Mouse (Mus musculus) liver, embryonic 16.5 days (tissue): ENCODE measurements around the gene Pik3r5. TPM values are rescaled to one million over a fixed set of nuclear protein-coding genes. Genes with fewer than 3 reads are reported as not detected.

Experiments
- ATAC-seq: fragments of 200-750 bp; cut with Nextera tagmentation; 2 replicates; pipeline ENCODE4 v1.8.0; 2017; ENCODE audit warnings: low read depth, mild to moderate bottlenecking, moderate number of reproducible peaks, moderate library complexity
- H3K27ac ChIP-seq: fragments of 300-500 bp; sonication (generic); 2 replicates; pipeline ENCODE4 v1.5.1; 2014; ENCODE audit warnings: mild to moderate bottlenecking, low read length
- H3K27me3 ChIP-seq: fragments of 300-500 bp; sonication (generic); 2 replicates; pipeline ENCODE4 v1.6.1; 2014; ENCODE audit warnings: low read depth, low read length, mixed read lengths; ENCODE audit not compliant: control insufficient read depth, insufficient read depth
- H3K36me3 ChIP-seq: fragments of 300-500 bp; sonication (generic); 2 replicates; pipeline ENCODE4 v1.6.1; 2014; ENCODE audit warnings: mild to moderate bottlenecking; ENCODE audit not compliant: control insufficient read depth, insufficient read depth
- H3K4me1 ChIP-seq: fragments of 300-500 bp; sonication (generic); 2 replicates; pipeline ENCODE4 v1.6.1; 2014; ENCODE audit warnings: low read depth, low read length, mixed read lengths; ENCODE audit not compliant: control insufficient read depth
- H3K4me2 ChIP-seq: fragments of 300-500 bp; sonication (generic); 2 replicates; pipeline ENCODE4 v1.6.1; 2014; ENCODE audit warnings: low read depth, low read length, mixed read lengths
- H3K4me3 ChIP-seq: fragments of 300-500 bp; sonication (generic); 2 replicates; pipeline ENCODE4 v1.5.1; 2014; ENCODE audit warnings: low read depth, mild to moderate bottlenecking, low read length
- H3K9ac ChIP-seq: fragments of 300-500 bp; sonication (generic); 2 replicates; pipeline ENCODE4 v1.6.1; 2014; ENCODE audit warnings: low read depth, low read length
- H3K9me3 ChIP-seq: fragments of 300-500 bp; sonication (generic); replicated peaks from 2 replicates; pipeline ENCODE4 v1.6.1; 2016; ENCODE audit warnings: low read length; ENCODE audit not compliant: control insufficient read depth
- WGBS: fragments of 180-500 bp; shearing (Covaris S2); extraction: QIAGEN DNeasy Blood & Tissue Kit; methylation state at CpG from one replicate; pipeline ENCODE4 v1.1.7; 2014; ENCODE audit not compliant: insufficient replicate concordance; 5-methylcytosine and 5-hydroxymethylcytosine counted together
- polyA plus RNA-seq: library from polyadenylated mRNA; unstranded; fragments of >200 nt; fragmentation: Nextera tagmentation; extraction: Ambion mirVana; gene quantifications from 2 replicates; pipeline ENCODE4 v1.2.1, GENCODE M21; 2015

The Pik3r5 gene
- polyA plus RNA-seq, 1 experiment from 2014 or later: 0.65 TPM

DNA sequence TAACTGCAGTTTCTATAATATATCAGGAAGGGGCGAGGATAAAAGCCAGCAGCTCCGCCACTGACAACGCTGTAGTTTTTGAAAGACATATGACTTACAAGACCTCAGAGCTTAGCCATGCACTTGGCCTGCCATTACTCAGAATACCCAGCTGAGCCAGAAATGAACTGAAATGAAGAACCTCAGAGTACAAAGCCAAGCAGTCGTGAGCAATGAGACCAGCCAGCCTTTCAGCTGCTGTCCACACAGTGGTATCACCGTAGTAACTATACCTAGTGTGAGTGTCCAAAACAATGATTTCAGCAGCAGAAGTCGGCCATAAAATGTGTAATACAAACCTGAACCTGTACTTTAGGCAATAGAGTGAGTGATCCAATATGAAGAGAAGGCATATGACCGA, 35.5 kb downstream of the Pik3r5 start:
- no peak overlapping the region for H3K4me2 ChIP-seq
- ATAC-seq: no peak
- no peaks in the 10 kb centered on the region for H3K36me3 ChIP-seq
- no peaks in the 10 kb centered on the region for H3K4me1 ChIP-seq
- no peaks in the 10 kb centered on the region for H3K9me3 ChIP-seq
- H3K27ac ChIP-seq: no peak overlapping the region
- H3K4me3 ChIP-seq: no peak overlapping the region
- H3K27me3 ChIP-seq: no peaks in the 10 kb centered on the region
- no peak overlapping the region for H3K9ac ChIP-seq
- 66% methylated on average over 7 of the region's 7 CpGs for WGBS

DNA sequence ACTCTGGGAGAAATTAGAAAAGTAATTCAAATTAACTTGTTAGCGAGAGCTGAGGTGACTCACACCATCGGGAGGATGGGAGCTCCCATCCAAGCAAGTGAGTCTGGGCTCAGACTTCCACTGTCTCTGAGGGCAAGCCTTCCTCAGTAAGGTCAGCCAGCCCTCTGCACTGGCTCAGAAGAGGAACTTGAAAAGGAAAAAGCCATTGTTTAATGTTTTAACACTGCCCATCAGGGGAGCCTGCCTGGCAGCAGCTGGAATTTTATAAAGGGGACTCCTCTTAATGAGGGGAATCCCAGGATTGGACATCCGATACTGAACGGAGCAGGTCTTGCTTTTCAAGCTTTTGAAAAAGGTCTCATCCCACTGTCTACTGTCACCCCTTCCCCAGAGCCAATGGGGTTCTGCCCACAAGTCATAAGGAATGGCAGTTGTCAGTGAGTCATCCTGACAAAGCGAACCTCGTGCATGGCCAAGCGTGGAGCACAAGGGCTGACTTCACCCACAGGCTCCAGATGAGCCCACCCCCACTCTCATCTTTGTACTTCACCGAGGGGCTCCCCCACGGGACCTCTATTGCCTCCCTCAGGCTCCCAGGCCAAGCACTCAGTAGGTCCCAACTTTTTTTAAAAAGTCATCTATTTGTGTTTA, 36.2 kb downstream of the Pik3r5 start:
- Histone ChIP-seq H3K4me3 (no peak overlapping the region), H3K4me2 (no peak overlapping the region), H3K4me1 (no peaks in the 10 kb centered on the region), H3K27ac (no peak overlapping the region), H3K9me3 (no peaks in the 10 kb centered on the region), H3K27me3 (no peaks in the 10 kb centered on the region), H3K9ac (no peak overlapping the region), H3K36me3 (no peaks in the 10 kb centered on the region)
- ATAC-seq: no peak
- WGBS: 45% methylated on average over 9 of the region's 9 CpGs

DNA sequence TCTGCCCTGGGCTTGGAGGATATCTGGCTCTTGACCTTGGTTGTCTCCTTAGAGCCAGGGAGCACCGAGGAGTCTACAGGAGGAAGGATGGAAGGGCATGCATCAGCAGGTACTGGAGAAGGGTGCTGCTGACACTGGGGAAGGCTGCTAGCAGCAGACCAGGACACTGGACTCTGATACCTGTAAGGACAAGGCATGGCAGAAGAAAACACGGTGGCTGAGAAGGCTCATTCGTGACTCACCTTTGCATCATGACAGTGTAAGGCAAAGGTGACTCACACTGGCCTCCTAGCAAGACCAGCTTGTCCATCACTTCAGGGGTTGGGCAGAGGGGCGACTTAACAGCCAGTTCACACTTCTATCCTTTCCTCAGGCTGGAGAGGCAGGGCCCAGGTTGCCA, 37.0 kb downstream of the Pik3r5 start:
- H3K27ac ChIP-seq: no peak overlapping the region
- H3K27me3 ChIP-seq: no peaks in the 10 kb centered on the region
- ATAC-seq: no peak
- H3K9ac ChIP-seq: no peak overlapping the region
- no peaks in the 10 kb centered on the region for H3K36me3 ChIP-seq
- no peak overlapping the region for H3K4me2 ChIP-seq
- H3K4me3 ChIP-seq: no peak overlapping the region
- no peaks in the 10 kb centered on the region for H3K4me1 ChIP-seq
- 66% methylated on average over 4 of the region's 4 CpGs for WGBS
- no peaks in the 10 kb centered on the region for H3K9me3 ChIP-seq

DNA sequence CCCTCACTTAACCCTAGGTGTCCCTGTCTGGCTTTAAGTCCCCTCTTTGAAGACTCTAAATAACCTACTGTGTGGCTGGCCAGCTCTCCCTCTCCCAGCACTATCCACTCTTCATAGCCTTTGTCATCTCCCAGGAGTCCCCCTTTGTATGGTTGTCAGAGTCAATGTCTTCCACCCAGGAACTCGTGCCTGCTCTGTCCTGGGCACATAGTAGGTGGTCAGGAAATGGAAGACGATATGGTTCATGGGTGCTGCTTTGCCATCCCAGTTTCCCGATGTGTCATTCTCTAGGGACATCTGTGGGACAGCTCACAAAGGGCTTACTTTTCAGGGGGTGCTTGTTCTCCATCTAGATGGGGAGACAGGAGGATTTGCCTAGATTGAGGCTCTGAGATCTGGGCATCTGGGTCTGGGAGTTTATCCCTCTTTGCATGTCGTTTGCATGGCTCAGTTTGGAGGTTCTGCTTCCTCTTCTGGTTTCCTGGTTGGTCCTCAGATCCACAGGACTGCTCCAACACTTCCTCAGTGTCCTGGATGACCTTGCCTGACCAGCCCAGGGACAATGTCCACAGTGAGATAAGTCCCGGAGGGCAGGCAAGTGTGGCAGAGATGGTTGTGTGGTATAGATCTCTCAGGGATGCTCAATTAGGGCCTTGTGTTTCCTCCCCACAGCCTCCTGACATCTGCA, 40.4 kb downstream of the Pik3r5 start:
- Histone ChIP-seq H3K4me2 (no peak overlapping the region), H3K36me3 (no peaks in the 10 kb centered on the region), H3K27me3 (no peaks in the 10 kb centered on the region), H3K4me3 (no peak overlapping the region), H3K27ac (no peak overlapping the region), H3K9ac (no peak overlapping the region), H3K4me1 (no peaks in the 10 kb centered on the region), H3K9me3 (no peaks in the 10 kb centered on the region)
- 48% methylated on average over 5 of the region's 5 CpGs for WGBS
- no peak for ATAC-seq

DNA sequence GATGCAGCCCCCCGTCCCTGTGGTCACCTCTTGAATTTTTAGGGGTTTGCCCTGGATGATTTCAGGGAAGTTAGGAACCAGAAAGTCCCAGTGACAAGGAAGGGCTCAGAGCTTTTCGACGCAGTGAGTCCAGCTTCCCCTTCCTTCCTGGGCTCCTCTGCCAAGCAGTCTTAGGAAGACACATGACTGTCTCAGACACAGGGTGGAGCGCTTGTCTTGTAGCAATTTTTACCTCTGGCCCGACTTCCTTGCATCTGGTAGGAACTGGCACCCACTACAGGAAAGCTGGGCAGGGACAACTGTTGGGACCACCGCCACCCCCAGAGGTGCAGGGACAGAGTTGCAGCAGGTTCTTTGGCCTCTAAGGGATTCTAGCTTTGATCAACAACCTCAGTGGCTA, 42.7 kb downstream of the Pik3r5 start:
- no peak overlapping the region for H3K4me2 ChIP-seq
- no peak for ATAC-seq
- no peak overlapping the region for H3K27ac ChIP-seq

DNA sequence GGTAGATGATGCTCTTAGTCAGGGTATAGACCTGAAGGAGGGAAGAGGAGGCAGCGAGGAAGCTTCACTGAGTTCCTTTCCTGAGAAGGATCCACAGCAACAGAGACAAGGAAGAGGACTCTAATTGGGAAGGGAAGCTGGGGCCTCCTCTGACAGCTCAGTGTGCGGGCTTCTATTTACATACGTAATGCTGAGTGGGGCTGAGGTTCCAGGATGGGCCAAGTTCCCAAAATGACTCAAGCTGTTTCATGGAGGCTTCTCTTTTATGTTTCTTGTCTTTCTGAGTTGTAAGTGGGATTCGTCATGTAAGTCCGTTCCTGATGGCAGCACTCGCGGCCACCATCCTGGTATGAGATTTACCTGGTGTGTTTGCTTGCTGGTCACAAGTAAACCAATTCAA, 43.8 kb downstream of the Pik3r5 start:
- no peaks in the 10 kb centered on the region for H3K9me3 ChIP-seq
- no peak overlapping the region for H3K9ac ChIP-seq
- H3K4me1 ChIP-seq: no peaks in the 10 kb centered on the region
- no peak overlapping the region for H3K27ac ChIP-seq
- no peak for ATAC-seq
- 68% methylated on average over 7 of the region's 7 CpGs for WGBS
- no peaks in the 10 kb centered on the region for H3K36me3 ChIP-seq
- no peaks in the 10 kb centered on the region for H3K27me3 ChIP-seq
- no peak overlapping the region for H3K4me3 ChIP-seq
- no peak overlapping the region for H3K4me2 ChIP-seq

More for the DNA sequence above, 42.7 kb downstream of the Pik3r5 start:
- Histone ChIP-seq H3K27me3 (no peaks in the 10 kb centered on the region), H3K9ac (no peak overlapping the region), H3K4me1 (no peaks in the 10 kb centered on the region), H3K36me3 (no peaks in the 10 kb centered on the region), H3K4me3 (no peak overlapping the region), H3K9me3 (no peaks in the 10 kb centered on the region)
- WGBS: 49% methylated on average over 6 of the region's 6 CpGs

DNA sequence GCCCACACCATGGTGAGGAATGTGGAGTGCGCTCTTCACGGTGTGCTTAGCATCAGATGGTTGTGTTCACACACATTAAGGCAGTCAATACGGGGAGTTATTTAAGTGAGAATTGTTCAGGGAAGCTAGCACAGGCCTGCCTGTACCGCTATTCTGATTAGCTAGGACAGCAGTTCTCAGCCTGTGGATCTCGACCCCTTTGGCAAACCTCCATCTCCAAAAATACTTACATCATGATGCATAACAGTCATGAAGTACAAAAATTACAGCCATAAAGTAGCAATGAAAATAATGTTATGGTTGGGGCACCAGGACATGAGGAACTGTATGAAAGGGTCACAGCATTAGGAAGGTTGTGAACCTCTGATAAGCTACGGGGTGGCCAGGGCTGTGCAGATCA, 45.7 kb downstream of the Pik3r5 start:
- H3K4me1 ChIP-seq: no peaks in the 10 kb centered on the region
- no peak overlapping the region for H3K27ac ChIP-seq
- no peaks in the 10 kb centered on the region for H3K9me3 ChIP-seq
- no peak overlapping the region for H3K9ac ChIP-seq
- 60% methylated on average over 6 of the region's 6 CpGs for WGBS
- H3K4me2 ChIP-seq: no peak overlapping the region
- H3K4me3 ChIP-seq: no peak overlapping the region
- H3K36me3 ChIP-seq: no peaks in the 10 kb centered on the region
- H3K27me3 ChIP-seq: no peaks in the 10 kb centered on the region
- ATAC-seq: no peak

DNA sequence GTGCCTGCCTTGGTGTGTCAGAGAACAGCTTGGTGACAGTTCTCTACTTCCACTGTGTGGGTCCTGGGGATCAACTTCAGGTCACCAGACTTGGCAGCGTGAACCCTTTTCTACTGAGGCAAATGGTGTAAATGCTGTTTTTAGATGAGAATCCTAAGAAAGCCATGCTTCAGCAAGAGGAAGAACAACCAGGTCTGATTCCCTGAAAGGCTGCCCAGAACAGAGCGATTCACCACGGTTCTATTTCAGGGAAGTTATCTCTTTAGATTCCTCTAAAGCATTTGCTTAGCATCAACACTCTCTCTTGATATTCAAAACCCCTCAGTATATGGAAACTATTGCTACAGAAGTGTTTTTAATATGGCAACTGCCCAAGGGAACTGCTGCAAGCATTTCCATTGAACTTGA, 46.7 kb downstream of the Pik3r5 start:
- H3K9me3 ChIP-seq: no peaks in the 10 kb centered on the region
- H3K27me3 ChIP-seq: no peaks in the 10 kb centered on the region
- no peaks in the 10 kb centered on the region for H3K4me1 ChIP-seq
- no peak overlapping the region for H3K27ac ChIP-seq
- H3K4me3 ChIP-seq: no peak overlapping the region
- H3K36me3 ChIP-seq: no peaks in the 10 kb centered on the region
- no peak overlapping the region for H3K4me2 ChIP-seq
- H3K9ac ChIP-seq: no peak overlapping the region
- 70% methylated on average over 3 of the region's 3 CpGs for WGBS
- ATAC-seq: no peak

DNA sequence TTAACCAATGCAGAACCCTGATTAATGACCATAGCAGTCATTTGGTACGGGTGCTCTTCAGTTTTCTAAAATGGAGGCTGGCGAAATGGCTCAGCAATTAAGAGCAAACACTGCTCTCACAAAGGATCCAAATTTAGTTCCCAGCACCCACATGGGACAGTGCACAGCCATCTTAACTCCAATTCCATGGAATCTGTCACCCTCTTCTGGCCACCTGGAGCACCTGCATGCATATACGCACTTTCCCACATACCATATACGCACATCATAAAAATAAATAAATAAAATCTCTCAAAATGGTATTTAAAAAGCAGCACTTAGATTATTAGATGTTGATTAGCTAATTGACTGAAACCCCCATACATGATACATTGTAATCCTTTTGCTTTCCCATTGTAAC, 48.7 kb downstream of the Pik3r5 start:
- Histone ChIP-seq H3K9me3 (no peaks in the 10 kb centered on the region), H3K4me2 (no peak overlapping the region), H3K4me1 (no peaks in the 10 kb centered on the region), H3K27me3 (no peaks in the 10 kb centered on the region), H3K27ac (no peak overlapping the region), H3K9ac (no peak overlapping the region), H3K4me3 (no peak overlapping the region), H3K36me3 (no peaks in the 10 kb centered on the region)
- 71% methylated on average over 4 of the region's 4 CpGs for WGBS
- ATAC-seq: no peak
